Mouse (Mus musculus) neural tube, embryonic 11.5 days (tissue): ENCODE measurements around the gene Furin. TPM values are rescaled to one million over a fixed set of nuclear protein-coding genes. Genes with fewer than 3 reads are reported as not detected.
A peak's percentile ranks its signal among the peaks of the same experiment; 100 is the strongest.
"Not testable (repeated sequence)": the region's sequence is repeated elsewhere in the genome, so short reads cannot be mapped to it uniquely, and the experiment has no call there.

Experiments
- ATAC-seq: fragments of 200-750 bp; cut with Nextera tagmentation; 2 replicates; pipeline ENCODE4 v1.8.0; 2017; ENCODE audit warnings: moderate number of reproducible peaks, mild to moderate bottlenecking, moderate TSS enrichment, moderate library complexity; ENCODE audit not compliant: insufficient read depth, low FRiP score, low TSS enrichment
- DNase-seq: peaks from one replicate; pipeline ENCODE4 v3.0.0-alpha.2; 2015; ENCODE audit warnings: low spot score
- H3K27ac ChIP-seq: fragments of 300-500 bp; sonication (generic); 2 replicates; pipeline ENCODE4 v1.5.1; 2014; ENCODE audit warnings: low read depth, mild to moderate bottlenecking, low read length
- H3K27me3 ChIP-seq: fragments of 300-500 bp; sonication (generic); 2 replicates; pipeline ENCODE4 v1.6.1; 2014; ENCODE audit warnings: mild to moderate bottlenecking, low read length, mixed read lengths; ENCODE audit not compliant: control insufficient read depth, insufficient read depth
- H3K36me3 ChIP-seq: fragments of 300-500 bp; sonication (generic); 2 replicates; pipeline ENCODE4 v1.6.1; 2014; ENCODE audit warnings: mild to moderate bottlenecking, low read length, moderate library complexity, mixed read lengths; ENCODE audit not compliant: control insufficient read depth, insufficient read depth
- H3K4me1 ChIP-seq: fragments of 300-500 bp; sonication (generic); 2 replicates; pipeline ENCODE4 v1.6.1; 2014; ENCODE audit warnings: low read length, mixed read lengths; ENCODE audit not compliant: control insufficient read depth, insufficient read depth
- H3K4me2 ChIP-seq: fragments of 300-500 bp; sonication (generic); 2 replicates; pipeline ENCODE4 v1.6.1; 2014; ENCODE audit warnings: low read depth, mild to moderate bottlenecking, moderate library complexity
- H3K4me3 ChIP-seq: fragments of 300-500 bp; sonication (generic); 2 replicates; pipeline ENCODE4 v1.5.1; 2014; ENCODE audit warnings: low read depth, low read length
- H3K9ac ChIP-seq: fragments of 300-500 bp; sonication (generic); 2 replicates; pipeline ENCODE4 v1.6.1; 2014; ENCODE audit warnings: mild to moderate bottlenecking, low read length
- H3K9me3 ChIP-seq: fragments of 300-500 bp; sonication (generic); 2 replicates; pipeline ENCODE4 v1.6.1; 2016; ENCODE audit warnings: low read length; ENCODE audit not compliant: control insufficient read depth
- WGBS: fragments of 180-500 bp; shearing (Covaris S2); extraction: QIAGEN DNeasy Blood & Tissue Kit; methylation state at CpG from one replicate; pipeline ENCODE4 v1.1.7; 2014; 5-methylcytosine and 5-hydroxymethylcytosine counted together
- polyA plus RNA-seq: library from polyadenylated mRNA; unstranded; fragments of >200 nt; fragmentation: Nextera tagmentation; extraction: Ambion mirVana; gene quantifications from 2 replicates; pipeline ENCODE4 v1.2.1, GENCODE M21; 2014

The Furin gene
- polyA plus RNA-seq, 1 experiment from 2014 or later = 4.9 TPM

DNA sequence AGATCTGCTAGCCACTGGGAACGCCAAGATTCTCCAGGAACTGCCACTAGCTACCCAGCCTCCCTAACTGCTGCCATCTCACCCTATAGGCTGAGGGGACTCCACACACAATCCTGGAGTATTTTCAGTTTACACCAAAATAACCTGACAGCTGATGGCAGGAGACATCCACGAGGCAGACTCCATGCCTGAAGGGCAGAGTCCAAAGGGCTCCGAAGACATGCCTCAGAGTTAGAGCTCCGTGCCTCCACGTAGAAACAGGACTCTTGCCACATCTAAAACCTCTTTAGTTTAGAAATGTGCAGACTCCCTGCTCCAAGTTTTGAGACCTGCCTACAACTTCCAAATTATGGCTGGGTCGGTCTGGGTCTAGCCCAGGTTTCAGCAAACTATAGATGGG is 4.7 kb downstream of the Furin start:
- Histone ChIP-seq H3K4me1 (peaks cover 12% of the 10 kb centered on the region), H3K4me2 (no peak overlapping the region), H3K27ac (no peak overlapping the region), H3K27me3 (no peaks in the 10 kb centered on the region), H3K36me3 (0 out of 2 replicates have a peak, but pooled peaks cover 4% of the 10 kb centered on the region), H3K9me3 (no peaks in the 10 kb centered on the region), H3K4me3 (no peak overlapping the region), H3K9ac (no peak overlapping the region; the same call in 1 of the 2 replicates)
- ATAC-seq (no peak), DNase-seq (no peak)
- 83% methylated on average over 6 of the region's 6 CpGs for WGBS

DNA sequence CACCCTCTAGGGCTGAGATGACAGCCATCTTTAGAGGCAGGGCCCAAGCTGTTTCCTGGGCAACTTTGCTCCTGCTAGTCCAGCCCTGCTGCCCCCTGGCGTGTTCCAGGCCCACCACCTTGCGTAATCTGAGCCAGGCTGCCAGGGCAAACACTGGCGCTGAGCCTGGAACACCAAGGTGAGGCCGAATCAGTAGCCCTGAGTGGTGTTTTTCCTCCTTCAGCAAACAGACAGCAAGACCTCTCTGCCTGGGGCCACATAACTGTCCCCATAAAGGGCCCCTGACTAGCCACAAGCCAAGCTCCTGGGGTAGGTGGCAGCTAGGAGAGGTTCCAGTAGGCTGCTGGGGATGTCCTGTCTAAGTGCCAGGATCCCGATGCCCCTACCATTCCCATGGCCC is 5.1 kb downstream of the Furin start:
- no peak overlapping the region for H3K9ac ChIP-seq
- 57% methylated on average over 5 of the region's 5 CpGs for WGBS
- DNase-seq (no peak), ATAC-seq (no peak)
- peaks cover 4% of the 10 kb centered on the region; the same call in 1 of the 2 replicates for H3K36me3 ChIP-seq
- peaks cover 12% of the 10 kb centered on the region for H3K4me1 ChIP-seq
- no peaks in the 10 kb centered on the region for H3K27me3 ChIP-seq
- H3K27ac ChIP-seq = no peak overlapping the region
- no peak overlapping the region for H3K4me2 ChIP-seq
- H3K9me3 ChIP-seq = no peaks in the 10 kb centered on the region
- H3K4me3 ChIP-seq = no peak overlapping the region

DNA sequence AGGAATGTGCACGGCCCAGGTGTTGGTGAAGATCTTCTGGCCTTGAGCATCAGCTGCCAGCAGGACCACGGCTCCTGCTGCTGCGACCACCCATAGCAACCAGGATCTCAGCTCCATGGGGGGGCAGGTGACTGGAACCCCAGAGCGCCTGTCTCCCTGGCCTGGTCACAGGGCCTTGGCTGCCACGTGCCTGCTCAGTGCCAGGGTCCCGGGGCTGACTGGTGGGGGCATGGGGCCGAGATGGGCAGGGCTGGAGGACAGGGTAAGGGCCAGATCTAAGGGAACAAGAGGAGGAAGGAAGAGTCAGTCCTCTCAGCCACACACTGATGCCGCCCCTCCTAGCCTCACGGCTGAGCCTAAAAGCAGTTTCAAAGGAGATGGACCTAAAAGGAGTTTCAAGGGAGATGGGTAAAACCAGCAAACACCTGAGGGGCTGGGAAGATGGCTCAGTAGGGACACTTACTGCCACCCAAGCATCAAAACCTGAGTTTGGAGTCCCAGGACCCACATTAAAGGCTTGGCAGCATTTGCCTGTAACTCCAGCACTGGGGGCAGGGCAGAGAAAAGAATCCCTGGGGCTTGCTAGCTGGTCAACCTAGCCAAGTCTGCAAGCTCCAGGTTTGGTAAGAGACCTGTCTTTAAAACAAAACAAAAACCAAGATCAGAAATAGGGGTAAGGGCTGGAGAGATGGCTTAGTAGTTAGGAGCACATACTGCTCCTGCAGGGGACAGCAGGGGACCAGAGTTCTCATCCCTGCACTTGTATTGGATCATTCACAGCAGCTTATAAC is 6.4 kb downstream of the Furin start:
- H3K4me2 ChIP-seq = no peak overlapping the region
- 82% methylated on average over 9 of the region's 9 CpGs for WGBS
- no peak overlapping the region for H3K27ac ChIP-seq
- H3K4me1 ChIP-seq = peaks cover 12% of the 10 kb centered on the region
- H3K4me3 ChIP-seq = no peak overlapping the region
- H3K27me3 ChIP-seq = no peaks in the 10 kb centered on the region
- no peak for DNase-seq
- peaks cover 4% of the 10 kb centered on the region; the same call in 1 of the 2 replicates for H3K36me3 ChIP-seq
- H3K9me3 ChIP-seq = no peaks in the 10 kb centered on the region
- no peak overlapping the region for H3K9ac ChIP-seq
- no peak for ATAC-seq

DNA sequence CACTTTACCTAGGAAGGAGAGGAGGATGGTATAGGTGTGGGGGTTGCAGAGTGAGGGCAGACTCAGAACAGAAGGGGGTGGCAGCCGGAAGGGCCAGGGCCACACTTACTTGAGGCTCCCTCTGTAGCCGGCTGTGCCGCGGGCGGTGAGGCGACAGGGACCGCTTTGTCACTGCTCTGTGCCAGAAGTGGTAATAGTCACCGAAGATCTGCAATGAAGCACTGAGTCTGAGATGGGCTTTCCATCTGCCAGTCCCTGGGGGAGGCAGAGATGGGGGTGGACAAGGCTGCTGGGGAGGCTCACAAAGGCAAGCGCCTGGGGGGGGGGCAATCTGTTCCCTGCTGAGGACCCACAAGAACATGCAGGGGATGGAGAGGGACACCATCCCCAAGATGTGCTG is 7.2 kb downstream of the Furin start:
- Histone ChIP-seq H3K9ac (no peak overlapping the region), H3K4me2 (no peak overlapping the region), H3K27me3 (no peaks in the 10 kb centered on the region), H3K27ac (no peak overlapping the region), H3K9me3 (no peaks in the 10 kb centered on the region), H3K4me3 (no peak overlapping the region), H3K36me3 (peaks cover 4% of the 10 kb centered on the region), H3K4me1 (peaks cover 12% of the 10 kb centered on the region)
- no peak for ATAC-seq
- no peak for DNase-seq
- WGBS = 88% methylated on average over 9 of the region's 9 CpGs

DNA sequence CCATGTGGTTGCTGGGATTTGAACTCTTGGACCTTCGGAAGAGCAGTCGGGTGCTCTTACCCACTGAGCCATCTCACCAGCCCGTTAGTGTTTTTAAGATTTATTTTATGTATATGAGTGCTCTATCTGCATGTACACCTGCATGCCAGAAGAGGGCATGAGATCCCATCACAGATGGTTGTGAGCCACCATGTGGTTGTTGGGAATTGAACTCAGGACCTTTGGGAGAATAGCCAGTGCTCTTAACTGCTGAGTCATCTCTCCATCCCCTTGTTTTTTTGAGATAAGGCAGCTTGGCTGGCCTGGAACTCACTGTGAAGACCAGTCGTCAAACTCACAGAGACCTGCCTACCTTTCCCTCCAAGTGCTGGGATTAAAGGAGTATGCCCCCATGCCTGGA is 8.8 kb downstream of the Furin start:
- not testable (repeated sequence) for H3K9ac ChIP-seq, H3K4me1 ChIP-seq, H3K4me3 ChIP-seq, H3K27ac ChIP-seq, H3K4me2 ChIP-seq, H3K36me3 ChIP-seq, H3K9me3 ChIP-seq, DNase-seq, H3K27me3 ChIP-seq, ATAC-seq
- WGBS = 91% methylated on average over 4 of the region's 4 CpGs

DNA sequence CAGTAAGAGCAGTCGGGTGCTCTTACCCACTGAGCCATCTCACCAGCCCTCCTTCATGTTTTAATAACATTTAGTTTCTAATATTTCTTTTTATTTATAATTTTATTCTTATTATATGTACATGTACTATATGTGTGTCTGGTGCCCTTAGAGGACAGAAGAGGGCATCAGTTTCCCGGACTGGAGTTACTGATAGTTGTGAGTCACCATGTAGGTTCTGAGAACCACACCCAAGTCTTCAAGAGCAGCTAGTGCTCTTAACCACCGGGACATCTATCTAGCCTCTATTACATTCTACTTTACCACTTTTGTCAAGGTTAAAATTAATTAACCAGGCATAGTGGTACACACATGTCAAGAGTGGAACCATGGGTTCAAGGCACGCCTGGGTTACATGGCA is 10.6 kb downstream of the Furin start:
- ATAC-seq (no peak), DNase-seq (no peak)
- Histone ChIP-seq H3K27ac (no peak overlapping the region), H3K36me3 (peaks cover 14% of the 10 kb centered on the region), H3K4me3 (no peak overlapping the region), H3K27me3 (no peaks in the 10 kb centered on the region), H3K4me2 (no peak overlapping the region), H3K4me1 (no peaks in the 10 kb centered on the region), H3K9ac (no peak overlapping the region), H3K9me3 (no peaks in the 10 kb centered on the region)
- 91% methylated on average over 4 of the region's 4 CpGs for WGBS

DNA sequence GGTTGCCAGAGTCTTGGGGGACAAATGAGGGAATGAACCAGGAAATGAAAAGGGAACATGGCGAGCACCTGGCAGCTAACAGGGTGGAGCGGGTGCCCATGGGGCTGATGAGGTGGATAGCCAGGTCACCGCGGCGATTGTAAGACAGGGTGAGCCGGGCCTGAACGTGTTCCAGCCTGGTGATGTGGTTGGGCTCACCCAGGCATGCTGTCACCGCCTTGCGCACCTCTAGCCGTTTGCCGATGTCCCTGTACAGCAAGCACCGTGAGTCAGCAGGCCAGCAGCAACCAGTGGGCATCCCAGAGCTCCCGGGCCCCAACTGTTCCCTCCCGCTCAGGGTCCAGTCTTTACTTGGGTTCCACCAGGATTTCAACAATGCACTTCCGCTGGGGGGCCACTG is 13.1 kb downstream of the Furin start:
- Histone ChIP-seq H3K27ac (no peak overlapping the region), H3K9ac (no peak overlapping the region), H3K9me3 (no peaks in the 10 kb centered on the region), H3K4me3 (no peak overlapping the region), H3K4me2 (no peak overlapping the region), H3K4me1 (peaks cover 2% of the 10 kb centered on the region; the same call in 1 of the 2 replicates), H3K27me3 (no peaks in the 10 kb centered on the region), H3K36me3 (peaks cover 14% of the 10 kb centered on the region)
- DNase-seq = no peak
- 94% methylated on average over 15 of the region's 15 CpGs for WGBS
- no peak for ATAC-seq

DNA sequence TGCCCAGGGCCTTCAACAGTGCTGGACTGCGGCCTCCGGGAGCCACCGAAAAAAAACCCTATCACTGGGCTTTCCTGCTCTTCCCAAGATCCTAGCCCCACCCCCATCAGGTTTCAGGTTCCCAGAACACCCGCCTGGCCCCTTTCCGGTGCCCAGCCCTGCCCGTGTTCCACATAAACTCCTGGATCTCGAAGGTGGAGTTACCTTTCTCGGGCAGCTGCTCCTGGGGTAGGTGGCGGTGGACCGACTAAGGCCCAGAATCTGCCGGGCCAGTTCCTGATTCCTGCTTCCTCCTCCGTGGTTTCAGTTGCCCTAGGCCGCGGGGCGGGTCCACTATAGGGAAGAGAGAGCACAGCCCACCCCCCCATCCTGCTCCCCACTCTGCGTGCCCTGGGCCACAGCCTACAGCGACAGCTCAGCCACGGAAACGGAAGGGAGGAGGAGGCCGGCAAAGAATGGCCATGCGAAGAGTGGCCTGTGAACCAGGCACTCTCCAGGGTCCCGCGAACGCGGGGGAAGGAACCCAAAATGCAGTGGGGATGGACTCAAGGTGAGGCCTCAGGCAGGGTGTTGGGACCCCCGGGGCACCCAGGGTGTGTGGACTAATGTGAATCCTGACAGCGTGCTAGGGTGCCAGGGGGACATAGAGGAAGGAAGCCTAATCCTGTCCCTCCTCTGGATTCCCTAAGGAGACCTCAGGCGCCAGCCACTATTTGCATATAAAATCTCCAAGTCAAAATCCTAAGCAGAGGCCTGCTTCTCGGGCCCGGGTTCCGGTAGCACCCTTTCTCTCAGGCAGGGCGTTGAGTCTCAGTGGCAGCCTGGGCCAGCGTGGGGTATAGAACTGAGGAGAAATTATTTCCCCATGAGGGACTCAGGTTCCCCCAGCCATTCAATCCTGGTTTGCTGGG is 17.3 kb downstream of the Furin start, which contains the start of gene Fes:
Fes (minus strand) TSS at position 314 of the 911 bp plus-strand sequence.
- peak; percentile 50 for DNase-seq
- Histone ChIP-seq H3K27me3 (no peaks in the 10 kb centered on the region), H3K9me3 (no peaks in the 10 kb centered on the region), H3K4me2 (peak within 1 kb of the TSS; percentile 35), H3K4me3 (peak within 1 kb of the TSS; percentile 22), H3K4me1 (peaks cover 9% of the 10 kb centered on the region), H3K36me3 (peaks cover 10% of the 10 kb centered on the region), H3K27ac (no peak within 1 kb of the TSS), H3K9ac (peak within 1 kb of the TSS; percentile 56)
- no peak for ATAC-seq
- 12% methylated on average over 33 of the region's 33 CpGs for WGBS
